Mouse (Mus musculus) liver, embryonic 14.5 days (tissue): ENCODE data around the gene Chpf2. TPM values are rescaled to one million over a fixed set of nuclear protein-coding genes. Genes with fewer than 3 reads are reported as not detected.

Source experiments
- ATAC-seq: fragments of 200-750 bp; cut with Nextera tagmentation; 2 replicates; pipeline ENCODE4 v1.8.0; 2017; ENCODE audit warnings: moderate number of reproducible peaks, mild to moderate bottlenecking, moderate library complexity; ENCODE audit not compliant: insufficient read depth
- DNase-seq, 3 experiments: peaks; one replicate each; pipeline ENCODE4 v3.0.0-alpha.2; 2012 to 2013; ENCODE audit warnings: low read depth in 3 of 3, low spot score in 3 of 3
- H3K27ac ChIP-seq: fragments of 300-500 bp; sonication (generic); 2 replicates; pipeline ENCODE4 v1.5.1; 2014; ENCODE audit warnings: moderate library complexity, mild to moderate bottlenecking, control low read depth, inconsistent platforms
- H3K27me3 ChIP-seq: fragments of 300-500 bp; sonication (generic); 2 replicates; pipeline ENCODE4 v1.6.1; 2014; ENCODE audit warnings: mild to moderate bottlenecking, low read length, moderate library complexity; ENCODE audit not compliant: control insufficient read depth, insufficient read depth
- H3K36me3 ChIP-seq: fragments of 300-500 bp; sonication (generic); replicated peaks from 2 replicates; pipeline ENCODE4 v1.6.1; 2014; ENCODE audit warnings: low read depth; ENCODE audit not compliant: control insufficient read depth, insufficient read depth
- H3K4me1 ChIP-seq, 2 experiments: fragments of 200-500 bp in 1 of 2; fragments of 300-500 bp in 1 of 2; sonication (generic) in 1 of 2; replicated peaks; 2 replicates each; pipeline ENCODE4 v1.6.1; 2012 to 2014; ENCODE audit warnings: antibody characterized with exemption in 1 of 2, inconsistent platforms in 1 of 2, low read length in 1 of 2; ENCODE audit not compliant: control insufficient read depth in 2 of 2, insufficient read depth in 2 of 2
- H3K4me2 ChIP-seq: fragments of 300-500 bp; sonication (generic); 2 replicates; pipeline ENCODE4 v1.6.1; 2014; ENCODE audit warnings: low read depth, mild to moderate bottlenecking, control low read depth, moderate library complexity
- H3K4me3 ChIP-seq, 2 experiments: fragments of 200-500 bp in 1 of 2; fragments of 300-500 bp in 1 of 2; sonication (generic) in 1 of 2; 2 replicates each; pipeline ENCODE4 v1.5.1; 2012 to 2014; ENCODE audit warnings: low read depth in 2 of 2, low read length in 2 of 2, mild to moderate bottlenecking in 2 of 2, control low read depth in 1 of 2, inconsistent platforms in 1 of 2, moderate library complexity in 1 of 2; ENCODE audit not compliant: insufficient read depth in 1 of 2
- H3K9ac ChIP-seq: fragments of 300-500 bp; sonication (generic); replicated peaks from 2 replicates; pipeline ENCODE4 v1.6.1; 2014; ENCODE audit warnings: mild to moderate bottlenecking, control low read depth, moderate library complexity
- H3K9me3 ChIP-seq: fragments of 300-500 bp; sonication (generic); 2 replicates; pipeline ENCODE4 v1.6.1; 2016; ENCODE audit warnings: low read length, mixed read lengths; ENCODE audit not compliant: control insufficient read depth
- CTCF ChIP-seq: IDR thresholded peaks from 2 replicates; pipeline ENCODE4 v1.5.1; 2016; ENCODE audit warnings: antibody characterized with exemption, low read depth, control low read depth
- EP300 ChIP-seq: IDR thresholded peaks from 2 replicates; pipeline ENCODE4 v1.6.1; 2016; ENCODE audit warnings: antibody characterized with exemption, low read depth
- WGBS: fragments of 180-500 bp; shearing (Covaris S2); extraction: QIAGEN DNeasy Blood & Tissue Kit; methylation state at CpG from one replicate; pipeline ENCODE4 v1.1.7; 2014; ENCODE audit not compliant: insufficient replicate concordance; 5-methylcytosine and 5-hydroxymethylcytosine counted together
- polyA plus RNA-seq, 2 experiments: library from polyadenylated mRNA; depleted of rRNA in 1 of 2; stranded (reverse) in 1 of 2; unstranded in 1 of 2; fragments of >200 nt; fragmentation: Nextera tagmentation in 1 of 2; extraction: Ambion mirVana in 1 of 2; gene quantifications; 2 replicates each; pipeline versions ENCODE4 v1.2.1 to v1.2.3; 2012 to 2014

The Chpf2 gene
- polyA plus RNA-seq, 2 experiments: 5.6 to 5.9 TPM

DNA sequence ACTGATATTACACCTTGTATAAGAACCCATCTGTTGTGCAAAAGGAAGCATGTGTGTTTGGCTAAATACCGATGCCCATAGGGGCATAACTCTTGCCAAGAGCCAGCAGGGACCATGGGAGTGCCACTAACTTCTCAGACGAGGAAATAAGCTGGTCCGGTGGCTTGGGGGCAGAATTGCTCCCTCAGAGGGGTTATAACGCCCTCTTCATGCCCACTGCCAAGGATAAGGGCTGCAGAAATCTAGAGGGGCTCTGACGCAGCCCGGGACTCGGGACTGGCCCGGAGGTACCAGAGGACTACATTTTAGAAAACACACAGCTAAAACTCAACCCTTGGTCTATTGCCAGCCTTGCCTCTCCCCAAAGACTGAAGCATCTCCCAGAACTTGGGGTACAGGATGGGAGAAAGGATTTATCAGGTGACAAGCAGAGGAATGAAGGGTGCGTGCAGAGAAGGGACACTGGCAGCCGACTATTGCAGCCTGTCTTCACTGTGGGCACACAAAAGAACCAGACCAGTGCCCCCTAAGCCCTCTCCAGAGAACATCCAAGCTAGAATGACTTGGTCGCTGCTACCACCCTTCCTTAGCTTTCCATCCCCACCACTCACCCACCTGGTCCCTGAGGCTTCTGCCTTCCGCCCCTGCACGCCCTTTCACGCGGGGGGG, 11.5 kb downstream of the Chpf2 start:
- no peaks in the 10 kb centered on the region for H3K9me3 ChIP-seq
- H3K36me3 ChIP-seq: no peaks in the 10 kb centered on the region
- DNase-seq (no peak), ATAC-seq (0 out of 2 replicates have a peak, but pooled peaks have one; percentile 2)
- no peak overlapping the region for H3K27ac ChIP-seq
- no peaks in the 10 kb centered on the region for H3K4me1 ChIP-seq
- peaks cover 53% of the 10 kb centered on the region for H3K27me3 ChIP-seq
- peak overlapping the region in 1 of 2 experiments; percentile 0; a peak in 1 of 4 replicates for H3K4me3 ChIP-seq
- H3K4me2 ChIP-seq: peak overlapping the region; percentile 47
- TF ChIP-seq CTCF (no peak), EP300 (no peak)
- WGBS: 23% methylated on average over 15 of the region's 15 CpGs
- no peak overlapping the region for H3K9ac ChIP-seq

DNA sequence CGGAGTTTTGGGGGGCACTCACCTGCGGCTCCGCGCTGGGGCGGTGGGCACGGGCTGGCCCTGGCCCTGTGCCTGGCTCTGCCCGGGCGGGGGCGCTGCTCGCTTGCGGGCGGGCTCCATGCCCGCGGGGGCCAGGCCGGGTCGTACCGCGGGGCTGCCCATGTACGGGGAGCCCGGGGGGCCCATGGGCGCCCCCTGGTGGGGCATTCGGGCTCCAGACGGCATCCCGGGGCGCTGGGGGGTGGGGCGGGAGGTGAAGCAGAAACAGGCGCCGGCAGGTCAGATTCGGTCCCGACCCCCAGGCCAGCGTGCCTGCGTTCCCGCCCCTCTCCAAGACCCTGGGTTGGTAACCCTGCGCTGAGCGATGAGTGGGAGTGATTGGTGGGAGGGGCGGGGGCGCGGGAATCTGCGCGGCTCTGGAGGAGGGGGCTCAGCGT, 12.0 kb downstream of the Chpf2 start:
- no peak overlapping the region for H3K9ac ChIP-seq
- peak; percentile 6; the same call in 1 of the 2 replicates for ATAC-seq
- peak overlapping the region; percentile 47 for H3K4me2 ChIP-seq
- H3K4me1 ChIP-seq: 0 out of 4 replicates have a peak, but pooled peaks cover 0 to 3% of the 10 kb centered on the region in 2 experiments
- no peak for DNase-seq
- H3K27me3 ChIP-seq: peaks cover 59% of the 10 kb centered on the region
- H3K27ac ChIP-seq: no peak overlapping the region
- peak overlapping the region in 1 of 2 experiments; percentile 0; a peak in 1 of 4 replicates for H3K4me3 ChIP-seq
- no peaks in the 10 kb centered on the region for H3K36me3 ChIP-seq
- H3K9me3 ChIP-seq: no peaks in the 10 kb centered on the region
- 1% methylated on average over 41 of the region's 41 CpGs for WGBS
- TF ChIP-seq CTCF (peak; percentile 36), EP300 (no peak)

DNA sequence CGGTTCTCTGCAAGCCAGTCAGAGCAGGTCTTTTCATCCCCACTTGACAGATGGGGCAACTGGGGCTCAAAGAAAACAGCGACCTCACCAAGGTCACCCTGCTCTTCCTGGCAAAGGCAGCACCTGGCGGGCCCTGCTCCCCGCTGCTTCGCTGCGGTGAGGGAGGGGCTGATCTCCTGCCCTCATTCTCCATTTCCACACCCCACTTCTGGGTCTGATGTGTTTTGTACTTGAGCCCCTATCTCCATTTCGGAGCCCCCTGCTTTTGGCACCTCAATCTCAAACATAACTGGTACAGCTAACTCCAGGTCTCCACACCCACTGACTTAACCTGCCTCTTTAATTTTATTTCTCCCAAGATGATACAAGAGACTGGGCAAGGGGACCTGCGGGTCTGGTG, 12.6 kb downstream of the Chpf2 start:
- H3K27ac ChIP-seq: no peak overlapping the region
- no peaks in the 10 kb centered on the region for H3K36me3 ChIP-seq
- H3K27me3 ChIP-seq: peaks cover 64% of the 10 kb centered on the region
- DNase-seq (no peak), ATAC-seq (no peak)
- no peaks in the 10 kb centered on the region for H3K9me3 ChIP-seq
- no peak overlapping the region for H3K4me2 ChIP-seq
- TF ChIP-seq CTCF (no peak), EP300 (no peak)
- 15% methylated on average over 8 of the region's 8 CpGs for WGBS
- H3K4me1 ChIP-seq: 0 out of 4 replicates have a peak, but pooled peaks cover 0 to 3% of the 10 kb centered on the region in 2 experiments
- no peak overlapping the region for H3K4me3 ChIP-seq
- H3K9ac ChIP-seq: no peak overlapping the region

GRCm38 (mm10) chr5:24600236-24600635, 13.7 kb downstream of the Chpf2 start:
- DNase-seq: no peak
- Histone ChIP-seq H3K9ac (no peak overlapping the region), H3K4me1 (0 out of 4 replicates have a peak, but pooled peaks cover 0 to 3% of the 10 kb centered on the region in 2 experiments), H3K9me3 (no peaks in the 10 kb centered on the region), H3K27ac (no peak overlapping the region), H3K27me3 (peaks cover 75% of the 10 kb centered on the region), H3K36me3 (no peaks in the 10 kb centered on the region), H3K4me3 (no peak overlapping the region), H3K4me2 (no peak overlapping the region)
- TF ChIP-seq CTCF: no peak
- no peak for TF ChIP-seq EP300
- 42% methylated on average over 2 of the region's 2 CpGs for WGBS
- ATAC-seq: no peak

DNA sequence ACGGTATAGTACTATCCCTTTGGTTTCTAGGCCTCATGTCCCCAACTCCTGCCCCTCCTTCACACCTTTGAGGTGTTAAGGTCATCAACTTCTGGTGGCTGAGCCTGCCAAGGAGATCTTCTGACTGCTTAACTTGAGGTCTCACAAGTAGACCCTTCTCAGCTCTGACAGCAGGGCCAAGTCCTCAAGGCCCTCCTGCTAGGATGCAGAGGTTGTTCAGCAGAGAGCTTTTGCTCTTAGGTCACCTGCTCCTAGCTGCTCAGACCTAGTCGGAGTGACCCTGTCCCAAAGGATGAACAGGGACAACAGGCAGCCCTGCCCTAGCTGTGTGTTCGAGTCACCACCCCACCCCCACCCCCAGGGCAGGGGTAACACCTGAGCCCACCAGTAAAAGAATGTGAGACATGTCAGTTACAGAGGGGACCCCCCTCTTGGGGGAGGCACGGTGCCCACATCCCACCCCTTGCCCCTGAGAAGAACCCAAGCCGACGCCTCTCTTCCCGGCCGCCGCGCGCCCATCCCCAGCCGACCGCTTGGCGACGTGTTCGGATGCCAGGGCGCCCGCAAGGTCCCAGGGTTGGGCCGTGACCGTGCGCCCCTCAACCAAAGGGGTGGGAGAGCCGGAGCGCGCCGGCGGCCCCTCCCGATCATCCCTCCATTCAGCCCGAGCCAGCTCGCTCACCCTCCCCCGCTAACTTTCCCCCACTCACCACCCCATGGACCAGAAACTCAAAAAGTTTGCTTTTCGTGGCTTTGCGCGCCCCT, 14.7 kb downstream of the Chpf2 start:
- Histone ChIP-seq H3K4me2 (peak overlapping the region; percentile 45), H3K27me3 (peaks cover 84% of the 10 kb centered on the region), H3K9me3 (no peaks in the 10 kb centered on the region), H3K9ac (no peak overlapping the region), H3K4me3 (peak overlapping the region; percentile 40 to 42), H3K4me1 (0 out of 4 replicates have a peak, but pooled peaks cover 0 to 3% of the 10 kb centered on the region in 2 experiments), H3K27ac (no peak overlapping the region), H3K36me3 (no peaks in the 10 kb centered on the region)
- DNase-seq (no peak), ATAC-seq (no peak)
- no peak for TF ChIP-seq EP300
- TF ChIP-seq CTCF: no peak
- WGBS: 2% methylated on average over 31 of the region's 33 CpGs
